Mouse (Mus musculus): Measurements from ENCODE around the gene Kpna6. TPM values are rescaled to one million over a fixed set of nuclear protein-coding genes. Genes with fewer than 3 reads are reported as not detected.
A peak's percentile ranks its signal among the peaks of the same experiment; 100 is the strongest.
"Not testable (repeated sequence)": the region's sequence is repeated elsewhere in the genome, so short reads cannot be mapped to it uniquely, and the experiment has no call there.

Gene Kpna6
- polyA plus RNA-seq (2015; fragmentation: Nextera tagmentation; extraction: Ambion mirVana): 13.7 and 16.9 TPM in 2 replicates

DNA sequence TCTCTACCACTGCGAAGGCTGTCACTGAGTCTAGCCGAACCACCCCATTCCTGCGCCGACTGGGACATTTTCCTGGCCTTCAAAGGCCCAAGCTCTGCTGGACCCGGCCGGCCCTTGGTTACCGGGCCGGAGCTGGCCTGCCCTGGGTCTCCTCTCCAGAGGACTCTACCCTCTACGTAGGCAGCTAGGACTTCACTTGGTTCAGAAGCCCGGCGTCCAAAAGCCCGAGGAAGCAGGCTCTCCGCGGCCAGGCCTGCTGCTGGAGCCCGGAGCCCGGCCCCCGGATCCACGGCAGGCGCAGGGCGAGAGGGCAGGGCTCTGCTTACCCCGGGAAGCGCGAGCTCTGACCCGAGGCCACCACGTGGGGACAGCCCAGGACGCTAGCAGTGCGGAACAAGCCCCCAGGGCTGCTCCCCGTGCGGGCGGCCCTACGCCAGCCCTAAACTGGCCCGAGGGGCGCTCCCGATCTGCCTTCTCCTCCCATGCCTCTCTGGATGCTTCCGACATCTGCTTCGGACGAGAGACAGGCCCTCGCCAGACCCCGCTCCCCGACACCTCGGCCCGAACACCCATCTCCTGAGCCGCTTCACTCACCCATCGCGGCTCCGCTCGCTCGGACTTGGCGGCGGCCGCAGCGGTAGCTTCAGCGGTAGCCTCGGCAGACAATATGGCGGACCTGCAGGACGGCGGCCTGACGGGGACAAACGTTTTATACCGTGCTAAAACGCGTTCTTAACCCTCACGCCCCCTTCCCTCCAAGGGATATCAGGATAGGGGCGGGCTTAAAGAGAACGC lies at the start of gene Kpna6:
TSS of gene Kpna6 (minus strand) at position 685 of the 795 bp plus-strand sequence.
- Histone ChIP-seq H3K9me3 (no peaks in the 10 kb centered on the region), H3K27ac (peak within 1 kb of the TSS; percentile 93), H3K36me3 (peaks cover 20% of the 10 kb centered on the region), H3K27me3 (no peaks in the 10 kb centered on the region), H3K4me1 (replicated peaks) (peaks cover 20% of the 10 kb centered on the region), H3K9ac (replicated peaks) (peak within 1 kb of the TSS; percentile 93), H3K4me3 (replicated peaks) (peak within 1 kb of the TSS; percentile 93), H3K4me2 (replicated peaks) (peak within 1 kb of the TSS; percentile 89)
- ATAC-seq: peak; percentile 91
- under 1% methylated on average over 64 of the region's 65 CpGs for WGBS

- H3K4me1 ChIP-seq (replicated peaks): no peaks in the 10 kb centered on the region
- no peaks in the 10 kb centered on the region for H3K27me3 ChIP-seq
- no peak overlapping the region for H3K9ac ChIP-seq (replicated peaks)
- H3K27ac ChIP-seq: no peak overlapping the region
- 95% methylated on average over 9 of the region's 9 CpGs for WGBS
- ATAC-seq: no peak
- no peaks in the 10 kb centered on the region for H3K9me3 ChIP-seq
- H3K4me2 ChIP-seq (replicated peaks): no peak overlapping the region
- no peak overlapping the region for H3K4me3 ChIP-seq (replicated peaks)
- H3K36me3 ChIP-seq: peaks cover 81% of the 10 kb centered on the region
These were observed 43.7 kb upstream of the Kpna6 start for GRCm38 (mm10) chr4:129716310-129716709.

GRCm38 (mm10) chr4:129709486-129710129 lies 37.0 kb upstream of the Kpna6 start:
- Histone ChIP-seq H3K4me3 (replicated peaks) (no peak overlapping the region), H3K9ac (replicated peaks) (peak overlapping the region; percentile 17; the same call in 1 of the 2 replicates), H3K9me3 (no peaks in the 10 kb centered on the region), H3K4me2 (replicated peaks) (0 out of 2 replicates have a peak overlapping the region, but pooled peaks have one; percentile 0), H3K4me1 (replicated peaks) (peaks cover 44% of the 10 kb centered on the region), H3K27ac (peak overlapping the region; percentile 91), H3K36me3 (peaks cover 89% of the 10 kb centered on the region), H3K27me3 (no peaks in the 10 kb centered on the region)
- ATAC-seq: peak; percentile 91
- WGBS: 48% methylated on average over 8 of the region's 8 CpGs

- Histone ChIP-seq H3K27me3 (no peaks in the 10 kb centered on the region), H3K4me3 (replicated peaks) (no peak overlapping the region), H3K9ac (replicated peaks) (peak overlapping the region; percentile 15; the same call in 1 of the 2 replicates), H3K4me2 (replicated peaks) (no peak overlapping the region), H3K27ac (peak overlapping the region; percentile 74), H3K36me3 (peaks cover 79% of the 10 kb centered on the region), H3K4me1 (replicated peaks) (peaks cover 68% of the 10 kb centered on the region), H3K9me3 (no peaks in the 10 kb centered on the region)
- WGBS: 32% methylated on average over 3 of the region's 3 CpGs
- no peak for ATAC-seq
These were observed 34.2 kb upstream of the Kpna6 start for GRCm38 (mm10) chr4:129706750-129707149.

- Histone ChIP-seq H3K9ac (replicated peaks) (peak overlapping the region; percentile 59), H3K4me3 (replicated peaks) (no peak overlapping the region), H3K4me1 (replicated peaks) (peaks cover 57% of the 10 kb centered on the region), H3K27me3 (no peaks in the 10 kb centered on the region), H3K4me2 (replicated peaks) (peak overlapping the region; percentile 28), H3K27ac (peak overlapping the region; percentile 95), H3K36me3 (peaks cover 37% of the 10 kb centered on the region), H3K9me3 (no peaks in the 10 kb centered on the region)
- WGBS: 4% methylated on average over 11 of the region's 11 CpGs
- peak; percentile 92 for ATAC-seq
These were observed 29.9 kb upstream of the Kpna6 start for GRCm38 (mm10) chr4:129702454-129702853.

DNA sequence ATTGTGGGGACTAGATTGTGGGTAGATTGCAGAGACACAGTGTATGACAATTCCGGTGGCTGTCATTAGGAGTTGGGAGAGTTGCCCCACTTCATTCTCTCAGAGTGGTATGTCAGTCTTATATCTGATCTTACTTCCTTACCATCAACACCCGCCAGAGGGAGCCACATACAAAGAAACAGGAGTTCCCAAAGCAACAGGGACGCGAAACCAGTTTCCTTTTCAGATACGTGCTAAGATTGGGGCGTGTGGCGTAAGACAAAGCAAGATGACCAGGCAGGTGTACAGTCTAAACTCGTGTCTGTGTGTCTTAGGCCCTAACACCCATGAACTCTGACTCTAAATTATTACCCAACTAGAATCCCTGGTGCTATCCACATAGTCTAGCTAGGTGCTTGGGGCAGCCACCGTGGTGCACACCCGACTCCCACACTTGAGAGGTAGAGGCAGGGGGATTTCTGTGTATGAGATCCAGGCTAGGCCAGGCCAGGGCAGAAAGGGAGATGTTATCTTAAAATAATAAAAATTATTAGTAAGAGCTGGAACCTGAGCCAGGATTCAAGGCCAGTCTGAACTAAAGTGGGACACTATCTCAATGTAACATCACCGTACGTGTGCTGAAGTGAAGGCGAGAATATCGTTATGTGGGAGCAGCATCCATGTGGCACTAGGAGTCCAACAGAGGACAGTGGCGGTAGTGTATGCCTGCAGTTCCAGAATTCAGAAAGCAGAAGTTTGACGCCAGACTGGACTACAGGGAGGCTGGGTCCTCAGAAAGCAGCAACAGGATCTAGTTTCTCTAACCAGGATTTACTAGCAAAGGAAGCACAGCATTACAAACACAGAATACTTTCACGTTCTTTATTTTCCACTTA lies 29.2 kb upstream of the Kpna6 start:
- 48% methylated on average over 17 of the region's 17 CpGs for WGBS
- no peak overlapping the region for H3K4me3 ChIP-seq (replicated peaks)
- H3K9ac ChIP-seq (replicated peaks): peak overlapping the region; percentile 59
- H3K36me3 ChIP-seq: peaks cover 34% of the 10 kb centered on the region
- peak overlapping the region; percentile 95 for H3K27ac ChIP-seq
- H3K4me1 ChIP-seq (replicated peaks): peaks cover 56% of the 10 kb centered on the region
- H3K27me3 ChIP-seq: no peaks in the 10 kb centered on the region
- ATAC-seq: peak; percentile 28
- H3K4me2 ChIP-seq (replicated peaks): peak overlapping the region; percentile 28
- H3K9me3 ChIP-seq: no peaks in the 10 kb centered on the region

GRCm38 (mm10) chr4:129700661-129701060 lies 28.1 kb upstream of the Kpna6 start:
- Histone ChIP-seq H3K36me3 (peaks cover 25% of the 10 kb centered on the region), H3K4me1 (replicated peaks) (peaks cover 48% of the 10 kb centered on the region), H3K27ac (peak overlapping the region; percentile 95)
- H3K4me2 ChIP-seq (replicated peaks); H3K9ac ChIP-seq (replicated peaks); H3K27me3 ChIP-seq; H3K9me3 ChIP-seq; H3K4me3 ChIP-seq (replicated peaks); ATAC-seq: not testable (repeated sequence)
- 90% methylated on average over 6 of the region's 6 CpGs for WGBS

DNA sequence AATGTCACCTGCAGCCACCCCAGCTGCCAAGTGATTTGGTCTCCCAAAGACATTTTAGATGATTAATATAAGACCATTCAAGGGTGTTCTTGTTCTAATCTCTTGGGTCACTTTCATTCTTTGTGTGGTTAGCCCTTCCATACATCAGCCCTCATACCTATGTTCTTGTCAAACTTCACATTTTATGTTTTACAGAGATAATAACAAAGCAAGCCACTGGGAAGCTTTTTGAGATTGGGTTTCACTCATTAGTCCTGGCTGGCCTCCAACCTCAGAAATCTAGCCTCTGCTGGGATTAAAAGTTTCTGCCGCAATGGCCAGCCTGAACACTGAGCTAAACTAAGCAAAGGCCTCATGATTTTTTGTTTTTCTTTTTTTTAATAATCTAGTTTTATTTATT lies 27.6 kb upstream of the Kpna6 start:
- H3K27ac ChIP-seq: no peak overlapping the region
- H3K9ac ChIP-seq (replicated peaks): no peak overlapping the region
- WGBS: 85% methylated on average over 1 of the region's 1 CpGs
- peaks cover 21% of the 10 kb centered on the region for H3K36me3 ChIP-seq
- no peaks in the 10 kb centered on the region for H3K27me3 ChIP-seq
- no peak overlapping the region for H3K4me3 ChIP-seq (replicated peaks)
- no peak overlapping the region for H3K4me2 ChIP-seq (replicated peaks)
- no peaks in the 10 kb centered on the region for H3K9me3 ChIP-seq
- H3K4me1 ChIP-seq (replicated peaks): peaks cover 52% of the 10 kb centered on the region
- ATAC-seq: no peak

GRCm38 (mm10) chr4:129697191-129697590 lies 24.6 kb upstream of the Kpna6 start:
- Histone ChIP-seq H3K9ac (replicated peaks) (peak overlapping the region; percentile 79), H3K4me2 (replicated peaks) (peak overlapping the region; percentile 57), H3K36me3 (peaks cover 19% of the 10 kb centered on the region), H3K4me1 (replicated peaks) (peaks cover 39% of the 10 kb centered on the region), H3K27ac (peak overlapping the region; percentile 99), H3K27me3 (no peaks in the 10 kb centered on the region), H3K9me3 (no peaks in the 10 kb centered on the region), H3K4me3 (replicated peaks) (peak overlapping the region; percentile 68)
- 82% methylated on average over 7 of the region's 7 CpGs for WGBS
- ATAC-seq: no peak

- Histone ChIP-seq H3K4me1 (replicated peaks) (peaks cover 31% of the 10 kb centered on the region), H3K27me3 (no peaks in the 10 kb centered on the region), H3K9me3 (no peaks in the 10 kb centered on the region), H3K27ac (peak within 1 kb of the TSS; percentile 99), H3K4me3 (replicated peaks) (peak within 1 kb of the TSS; percentile 68), H3K36me3 (peaks cover 27% of the 10 kb centered on the region), H3K9ac (replicated peaks) (peak within 1 kb of the TSS; percentile 79), H3K4me2 (replicated peaks) (peak within 1 kb of the TSS; percentile 57)
- WGBS: under 1% methylated on average over 53 of the region's 57 CpGs
- ATAC-seq: peak; percentile 91
These were observed 23.8 kb upstream of the Kpna6 start, which contains the start of gene Tmem39b for GRCm38 (mm10) chr4:129696158-129696985. Gene Tmem39b, minus strand, starts transcription at chr4:129696838.

GRCm38 (mm10) chr4:129695815-129696157 lies 23.2 kb upstream of the Kpna6 start:
- Histone ChIP-seq H3K27ac (peak overlapping the region; percentile 99), H3K27me3 (no peaks in the 10 kb centered on the region), H3K36me3 (peaks cover 33% of the 10 kb centered on the region), H3K9me3 (no peaks in the 10 kb centered on the region), H3K4me1 (replicated peaks) (peaks cover 25% of the 10 kb centered on the region), H3K9ac (replicated peaks) (peak overlapping the region; percentile 79), H3K4me3 (replicated peaks) (peak overlapping the region; percentile 68), H3K4me2 (replicated peaks) (peak overlapping the region; percentile 55)
- no peak; the same call in 1 of the 2 replicates for ATAC-seq
- WGBS: 25% methylated on average over 6 of the region's 6 CpGs

Data from midbrain, embryonic 13.5 days (tissue).